21 mouse cellular contexts compared by ENCODE assay signal in genomic region chr4:154942632-154943322, GRCm38 (mm10). TPM values are rescaled to one million over a fixed set of nuclear protein-coding genes. Genes with fewer than 3 reads are reported as not detected.
DNase-seq lines count a peak whose midpoint lies in the region; ATAC-seq lines count a peak whose summit lies in the region.
"Had no signal": no experiment of that assay in that cellular context is flagged by ENCODE, and none has a peak within 500 bp of the region (broad histone marks: within the 10 kb centered on the region; RNA-seq: fewer than 3 reads in every experiment).

No protein-coding gene starts in this region.

- DNase-seq in A20 (ENCODE audit: low read depth, low spot score): peak; percentile 83
- peak; percentile 88 for DNase-seq in ES-CJ7 (ENCODE audit: low read depth, low spot score)
- peak; percentile 64 for DNase-seq in ZHBTc4 (ENCODE audit: low read depth, low spot score)
- no peak for DNase-seq in left cerebral cortex, postnatal 14 days (ENCODE audit: low spot score in 2 of 2)
- no peak for DNase-seq in Muller cell, postnatal 12 days (ENCODE audit: inconsistent ontology term)
- DNase-seq in adrenal gland, postnatal 25 days: no peak
- DNase-seq: cerebellum, adult 8-10 months; heart, postnatal 10 days; kidney, postnatal 36 days; layer of hippocampus, adult 9-11 months; liver; lung, postnatal 10 days; right cerebral cortex, postnatal 25 days had no signal

- H3K27me3 ChIP-seq in megakaryocyte, embryonic 14.5 days (replicated peaks): peaks cover 31% of the 10 kb centered on the region
- H3K27me3 ChIP-seq: intestine, embryonic 15.5 days; midbrain, embryonic 15.5 days; stomach, embryonic 15.5 days had no signal

- peak overlapping the region; percentile 62 for H3K4me3 ChIP-seq in megakaryocyte, embryonic 14.5 days (replicated peaks)
- H3K4me3 ChIP-seq: intestine, embryonic 15.5 days; midbrain, embryonic 15.5 days; stomach, embryonic 15.5 days had no signal

- ATAC-seq in megakaryocyte, adult 5-6 weeks (ENCODE audit: poor library complexity, severe bottlenecking): no peak
- ATAC-seq: intestine, embryonic 15.5 days; midbrain, embryonic 15.5 days; Patski had no signal

- no peaks in the 10 kb centered on the region for H3K9me3 ChIP-seq in megakaryocyte, embryonic 14.5 days
- H3K9me3 ChIP-seq: intestine, embryonic 15.5 days; midbrain, embryonic 15.5 days; stomach, embryonic 15.5 days had no signal

- intact Hi-C loops in left cerebral cortex, postnatal 14 days (cut with DNase I): loop anchor here (5.0 kb wide), 1 partner anchor 35 kb away; no protein-coding TSS in a partner anchor

- H3K4me1 ChIP-seq in megakaryocyte, embryonic 14.5 days: peaks cover 40% of the 10 kb centered on the region

- H3K36me3 ChIP-seq in megakaryocyte, embryonic 14.5 days (replicated peaks; ENCODE audit: low read length): no peaks in the 10 kb centered on the region
- H3K36me3 ChIP-seq: intestine, embryonic 15.5 days; midbrain, embryonic 15.5 days; stomach, embryonic 15.5 days had no signal

RNA-seq across cellular contexts. Expression of gene Tnfrsf14, which starts 14.4 kb away (rescaled TPM):
- polyA plus RNA-seq in megakaryocyte, embryonic 14.5 days (2012; ENCODE audit: insufficient read depth, low replicate concordance): 5.4 TPM in 1 of 2 replicates, not detected in the other
- 87.1 and 142 TPM in 2 replicates for total RNA-seq in megakaryocyte, adult 5-6 weeks (2015)
- 67.2 and 77.3 TPM in 2 replicates for total RNA-seq in megakaryocyte, adult 5-6 weeks (2017)
- 1 to 10 TPM; 1.3 to 1.6 TPM for total RNA-seq in left cerebral cortex, postnatal 14 days (2021)
- 2.1 and 5.9 TPM in 2 replicates for total RNA-seq in adrenal gland, postnatal 25 days (2021)

RNA-seq across cellular contexts. Expression of gene Hes5, which starts 17.9 kb away (rescaled TPM):
- 0.23 TPM in 1 of 2 replicates, not detected in the other for polyA plus RNA-seq in megakaryocyte, embryonic 14.5 days (2012; ENCODE audit: insufficient read depth, low replicate concordance)
- 0.25 and 0.27 TPM in 2 replicates for total RNA-seq in megakaryocyte, adult 5-6 weeks (2015)
- not detected in 2 replicates for total RNA-seq in megakaryocyte, adult 5-6 weeks (2017)
- 10 to 100 TPM; 32.6 to 48.7 TPM for total RNA-seq in left cerebral cortex, postnatal 14 days (2021)
- not detected in 2 replicates for total RNA-seq in adrenal gland, postnatal 25 days (2021)
- total RNA-seq: adrenal gland, adult 18-20 months; gastrocnemius, adult 18-20 months; heart, postnatal 10 days had no signal
- polyA plus RNA-seq: Patski had no signal

RNA-seq across cellular contexts. Expression of gene Pank4, which starts 21.1 kb away (rescaled TPM):
- 5.4 and 13.1 TPM in 2 replicates for polyA plus RNA-seq in megakaryocyte, embryonic 14.5 days (2012; ENCODE audit: insufficient read depth, low replicate concordance)
- total RNA-seq in megakaryocyte, adult 5-6 weeks (2015): 28.8 and 36.1 TPM in 2 replicates
- total RNA-seq in megakaryocyte, adult 5-6 weeks (2017): 19.1 and 27.0 TPM in 2 replicates
- total RNA-seq in left cerebral cortex, postnatal 14 days (2021): 10 to 100 TPM; 31.8 to 33.4 TPM
- 33.6 and 33.8 TPM in 2 replicates for total RNA-seq in adrenal gland, postnatal 25 days (2021)

RNA-seq across cellular contexts. Expression of gene Fam213b, which starts 43.8 kb away (rescaled TPM):
- 13.1 TPM in 1 of 2 replicates, not detected in the other for polyA plus RNA-seq in megakaryocyte, embryonic 14.5 days (2012; ENCODE audit: insufficient read depth, low replicate concordance)
- total RNA-seq in megakaryocyte, adult 5-6 weeks (2015): 8.8 and 9.1 TPM in 2 replicates
- 5.5 and 6.6 TPM in 2 replicates for total RNA-seq in megakaryocyte, adult 5-6 weeks (2017)
- total RNA-seq in left cerebral cortex, postnatal 14 days (2021): 10 to 100 TPM; 33.4 to 34.0 TPM
- 126 and 172 TPM in 2 replicates for total RNA-seq in adrenal gland, postnatal 25 days (2021)

Comparison
In these comparisons a context has a peak if more than half of its experiments do, and no peak if none do; other contexts are left out.
1. DNase-seq: peak in A20 (single experiment), ES-CJ7 (single experiment) and ZHBTc4 (single experiment); none in left cerebral cortex, postnatal 14 days (0 of 2), Muller cell, postnatal 12 days (single experiment) and adrenal gland, postnatal 25 days (single experiment).
2. RNA of gene Hes5, which starts 17.9 kb away (total RNA-seq): 32.6 to 48.7 TPM in left cerebral cortex, postnatal 14 days; 0.25 to 0.27 TPM in megakaryocyte, adult 5-6 weeks and not detected in adrenal gland, postnatal 25 days; every median in the first group is over 10 times any median in the second.